Mouse (Mus musculus) heart, adult 2 months (tissue): ENCODE measurements around the gene Olfr1054. TPM values are rescaled to one million over a fixed set of nuclear protein-coding genes. Genes with fewer than 3 reads are reported as not detected.

Source experiments
- DNase-seq, 2 experiments: peaks; one replicate each; pipeline ENCODE4 v3.0.0; 2021
- H3K27ac ChIP-seq: fragments of 200-600 bp; 2 replicates; pipeline ENCODE4 v1.8.1; 2022
- H3K27me3 ChIP-seq: fragments of 200-500 bp; 2 replicates; pipeline ENCODE4 v1.6.1; 2012; ENCODE audit warnings: mild to moderate bottlenecking, low read length, inconsistent platforms, mixed read lengths; ENCODE audit not compliant: control insufficient read depth, insufficient read depth
- H3K36me3 ChIP-seq: fragments of 200-500 bp; 2 replicates; pipeline ENCODE4 v1.6.1; 2012; ENCODE audit warnings: low read length, inconsistent platforms; ENCODE audit not compliant: control insufficient read depth, insufficient read depth
- H3K4me1 ChIP-seq: fragments of 200-500 bp; 2 replicates; pipeline ENCODE4 v1.6.1; 2011; ENCODE audit warnings: low read length; ENCODE audit not compliant: control insufficient read depth, insufficient read depth
- H3K4me3 ChIP-seq: fragments of 200-600 bp; 2 replicates; pipeline ENCODE4 v1.8.1; 2022
- H3K79me2 ChIP-seq: fragments of 200-500 bp; replicated peaks from 2 replicates; pipeline ENCODE4 v1.6.1; 2012; ENCODE audit warnings: mild to moderate bottlenecking, inconsistent platforms, low read length, moderate library complexity, mixed read lengths; ENCODE audit not compliant: control insufficient read depth, insufficient read depth
- H3K9ac ChIP-seq: fragments of 200-500 bp; 2 replicates; pipeline ENCODE4 v1.6.1; 2012; ENCODE audit warnings: low read depth, mild to moderate bottlenecking, control low read depth, inconsistent platforms, low read length, mixed read lengths
- CTCF ChIP-seq: fragments of 200-600 bp; IDR thresholded peaks from 2 replicates; pipeline ENCODE4 v1.8.1; 2022; ENCODE audit warnings: antibody characterized with exemption, mild to moderate bottlenecking, moderate library complexity
- EP300 ChIP-seq: fragments of 200-500 bp; IDR thresholded peaks from 2 replicates; pipeline ENCODE4 v1.6.1; 2011; ENCODE audit warnings: low read depth, low read length, control low read depth; ENCODE audit not compliant: insufficient read depth
- POLR2A ChIP-seq: fragments of 200-500 bp; IDR thresholded peaks from 2 replicates; pipeline ENCODE4 v1.6.1; 2011; ENCODE audit warnings: mild to moderate bottlenecking, low read depth, low read length, control low read depth; ENCODE audit not compliant: insufficient read depth
- intact Hi-C: fragments of 180-260 bp; cut with DNase I; formaldehyde crosslinking; loops from one replicate; pipeline ENCODE4 v1.15.1; 2025
- polyA plus RNA-seq: library from polyadenylated mRNA; depleted of rRNA; stranded (reverse); fragments of >200 nt; gene quantifications from 2 replicates; pipeline ENCODE4 v1.2.3, GENCODE M21; 2012; rRNA removed
- total RNA-seq, 2 experiments: library from RNA; stranded (reverse); gene quantifications; 2 replicates each; pipeline ENCODE4 v1.2.3; 2021

Gene Olfr1054
- total and polyA plus RNA-seq, 3 experiments = not detected

GRCm38 (mm10) chr2:86292155-86292554, 43.1 kb downstream of the Olfr1054 start, which contains the start of gene Olfr1052:
Olfr1052 (plus strand) TSS chr2:86292455.
- H3K79me2 ChIP-seq = no peaks in the 10 kb centered on the region
- intact Hi-C loops = no loop called here
- H3K9ac ChIP-seq = no peak within 1 kb of the TSS

More at GRCm38 (mm10) chr2:86292155-86292554, 43.1 kb downstream of the Olfr1054 start, which contains the start of gene Olfr1052:
- H3K4me3 ChIP-seq = no peak within 1 kb of the TSS
- no peaks in the 10 kb centered on the region for H3K4me1 ChIP-seq
- TF ChIP-seq EP300 = no peak
- no peak for TF ChIP-seq CTCF
- TF ChIP-seq POLR2A = no peak
- no peak for DNase-seq
- H3K27me3 ChIP-seq = no peaks in the 10 kb centered on the region
- no peak within 1 kb of the TSS for H3K27ac ChIP-seq
- no peaks in the 10 kb centered on the region for H3K36me3 ChIP-seq

Other genes starting within 250 kb of the Olfr1054 start
- not detected for gene Olfr1037, start 248.0 kb downstream of the Olfr1054 start, total RNA-seq
- gene Olfr1037, start 248.0 kb downstream of the Olfr1054 start, polyA plus RNA-seq = not detected in 2 replicates
- not detected for gene Olfr1039, start 199.5 kb downstream of the Olfr1054 start, total RNA-seq
- not detected in 2 replicates for gene Olfr1039, start 199.5 kb downstream of the Olfr1054 start, polyA plus RNA-seq
- gene Olfr1040, start 188.7 kb downstream of the Olfr1054 start, total RNA-seq = not detected
- not detected in 2 replicates for gene Olfr1040, start 188.7 kb downstream of the Olfr1054 start, polyA plus RNA-seq
- not detected for gene Olfr1042, start 173.6 kb downstream of the Olfr1054 start, total RNA-seq
- gene Olfr1042, start 173.6 kb downstream of the Olfr1054 start, polyA plus RNA-seq = not detected in 2 replicates
- gene Olfr1043, start 167.9 kb downstream of the Olfr1054 start, total RNA-seq = not detected
- gene Olfr1043, start 167.9 kb downstream of the Olfr1054 start, polyA plus RNA-seq = not detected in 2 replicates
- not detected for gene Olfr1044, start 157.6 kb downstream of the Olfr1054 start, total RNA-seq
- not detected in 2 replicates for gene Olfr1044, start 157.6 kb downstream of the Olfr1054 start, polyA plus RNA-seq
- not detected for gene Olfr52, start 149.8 kb downstream of the Olfr1054 start, total RNA-seq
- not detected in 2 replicates for gene Olfr52, start 149.8 kb downstream of the Olfr1054 start, polyA plus RNA-seq
- not detected for gene Olfr1045, start 132.4 kb downstream of the Olfr1054 start, total RNA-seq
- gene Olfr1045, start 132.4 kb downstream of the Olfr1054 start, polyA plus RNA-seq = not detected in 2 replicates
- gene Olfr1046, start 116.1 kb downstream of the Olfr1054 start, total RNA-seq = not detected
- not detected in 2 replicates for gene Olfr1046, start 116.1 kb downstream of the Olfr1054 start, polyA plus RNA-seq
- not detected for gene Olfr1047, start 104.0 kb downstream of the Olfr1054 start, total RNA-seq
- not detected in 2 replicates for gene Olfr1047, start 104.0 kb downstream of the Olfr1054 start, polyA plus RNA-seq
- gene Olfr1048, start 95.1 kb downstream of the Olfr1054 start, total RNA-seq = not detected
- not detected in 2 replicates for gene Olfr1048, start 95.1 kb downstream of the Olfr1054 start, polyA plus RNA-seq
- not detected for gene Olfr1049, start 77.1 kb downstream of the Olfr1054 start, total RNA-seq
- gene Olfr1049, start 77.1 kb downstream of the Olfr1054 start, polyA plus RNA-seq = not detected in 2 replicates
- gene Olfr1051, start 56.3 kb downstream of the Olfr1054 start, total RNA-seq = not detected
- not detected in 2 replicates for gene Olfr1051, start 56.3 kb downstream of the Olfr1054 start, polyA plus RNA-seq
- gene Olfr1052, start 43.0 kb downstream of the Olfr1054 start, total RNA-seq = not detected
- not detected in 2 replicates for gene Olfr1052, start 43.0 kb downstream of the Olfr1054 start, polyA plus RNA-seq
- not detected for gene Olfr1053, start 20.1 kb downstream of the Olfr1054 start, total RNA-seq
- not detected in 2 replicates for gene Olfr1053, start 20.1 kb downstream of the Olfr1054 start, polyA plus RNA-seq
- gene Olfr1055, start 14.9 kb upstream of the Olfr1054 start, total RNA-seq = not detected
- gene Olfr1055, start 14.9 kb upstream of the Olfr1054 start, polyA plus RNA-seq = not detected in 2 replicates
- gene Olfr1056, start 27.0 kb upstream of the Olfr1054 start, total RNA-seq = not detected
- not detected in 2 replicates for gene Olfr1056, start 27.0 kb upstream of the Olfr1054 start, polyA plus RNA-seq
- gene Olfr1057, start 43.0 kb upstream of the Olfr1054 start, total RNA-seq = not detected
- gene Olfr1057, start 43.0 kb upstream of the Olfr1054 start, polyA plus RNA-seq = not detected in 2 replicates
- gene Olfr1058, start 53.1 kb upstream of the Olfr1054 start, total RNA-seq = not detected
- gene Olfr1058, start 53.1 kb upstream of the Olfr1054 start, polyA plus RNA-seq = not detected in 2 replicates
- not detected for gene Olfr1061, start 78.6 kb upstream of the Olfr1054 start, total RNA-seq
- gene Olfr1061, start 78.6 kb upstream of the Olfr1054 start, polyA plus RNA-seq = not detected in 2 replicates
- not detected for gene Olfr1062, start 91.3 kb upstream of the Olfr1054 start, total RNA-seq
- not detected in 2 replicates for gene Olfr1062, start 91.3 kb upstream of the Olfr1054 start, polyA plus RNA-seq
- gene Olfr1065, start 115.2 kb upstream of the Olfr1054 start, total RNA-seq = not detected
- not detected in 2 replicates for gene Olfr1065, start 115.2 kb upstream of the Olfr1054 start, polyA plus RNA-seq
- gene Olfr1066, start 120.8 kb upstream of the Olfr1054 start, total RNA-seq = not detected
- not detected in 2 replicates for gene Olfr1066, start 120.8 kb upstream of the Olfr1054 start, polyA plus RNA-seq
- gene Olfr228, start 152.0 kb upstream of the Olfr1054 start, total RNA-seq = not detected
- gene Olfr228, start 152.0 kb upstream of the Olfr1054 start, polyA plus RNA-seq = not detected in 2 replicates
- not detected for gene Olfr1076, start 173.0 kb upstream of the Olfr1054 start, total RNA-seq
- not detected in 2 replicates for gene Olfr1076, start 173.0 kb upstream of the Olfr1054 start, polyA plus RNA-seq
- gene Olfr1079, start 207.0 kb upstream of the Olfr1054 start, total RNA-seq = not detected
- gene Olfr1079, start 207.0 kb upstream of the Olfr1054 start, polyA plus RNA-seq = not detected in 2 replicates
- not detected for gene Olfr1080, start 222.8 kb upstream of the Olfr1054 start, total RNA-seq
- gene Olfr1080, start 222.8 kb upstream of the Olfr1054 start, polyA plus RNA-seq = not detected in 2 replicates